Mouse (Mus musculus): Measurements from ENCODE around the gene Spg7. TPM values are rescaled to one million over a fixed set of nuclear protein-coding genes. Genes with fewer than 3 reads are reported as not detected.
"Not testable (repeated sequence)": the region's sequence is repeated elsewhere in the genome, so short reads cannot be mapped to it uniquely, and the experiment has no call there.

The Spg7 gene
- total and polyA plus RNA-seq, 2 experiments from 2014 or later = 65.1 to 83.1 TPM

GRCm38 (mm10) chr8:123101244-123101643 is 38.5 kb downstream of the Spg7 start:
- ATAC-seq (ENCODE audit: insufficient read depth, low read depth) (no peak), DNase-seq (ENCODE audit: low spot score) (no peak)
- Histone ChIP-seq H3K4me3 (ENCODE audit: low read depth, low read length) (no peak overlapping the region), H3K9ac (replicated peaks; ENCODE audit: low read depth, low read length) (no peak overlapping the region), H3K36me3 (replicated peaks; ENCODE audit: control insufficient read depth, insufficient read depth, low read length) (peaks cover 39% of the 10 kb centered on the region), H3K27ac (ENCODE audit: low read depth) (no peak overlapping the region), H3K4me1 (ENCODE audit: control insufficient read depth, insufficient read depth) (peaks cover 10% of the 10 kb centered on the region), H3K4me2 (ENCODE audit: low read depth, low read length) (peak overlapping the region; percentile 90; the same call in 1 of the 2 replicates), H3K9me3 (replicated peaks; ENCODE audit: control insufficient read depth, low read length) (no peaks in the 10 kb centered on the region), H3K27me3 (ENCODE audit: control insufficient read depth, insufficient read depth, low read length) (no peaks in the 10 kb centered on the region)
- TF ChIP-seq CTCF (IDR thresholded peaks at IDR 0.05; ENCODE audit: low read depth) (no peak), EP300 (IDR thresholded peaks at IDR 0.05; ENCODE audit: low read depth) (no peak)
- WGBS = 77% methylated on average over 4 of the region's 4 CpGs

GRCm38 (mm10) chr8:123101735-123102685 is 39.3 kb downstream of the Spg7 start, which contains the start of gene Rpl13:
Rpl13 (plus strand) TSS chr8:123102350.
- Histone ChIP-seq H3K27me3 (ENCODE audit: control insufficient read depth, insufficient read depth, low read length) (no peaks in the 10 kb centered on the region), H3K9ac (replicated peaks; ENCODE audit: low read depth, low read length) (peak within 1 kb of the TSS; percentile 97), H3K4me2 (ENCODE audit: low read depth, low read length) (peak within 1 kb of the TSS; percentile 90), H3K4me3 (ENCODE audit: low read depth, low read length) (peak within 1 kb of the TSS; percentile 95), H3K27ac (ENCODE audit: low read depth) (peak within 1 kb of the TSS; percentile 95), H3K9me3 (replicated peaks; ENCODE audit: control insufficient read depth, low read length) (no peaks in the 10 kb centered on the region), H3K4me1 (ENCODE audit: control insufficient read depth, insufficient read depth) (peaks cover 10% of the 10 kb centered on the region), H3K36me3 (replicated peaks; ENCODE audit: control insufficient read depth, insufficient read depth, low read length) (peaks cover 39% of the 10 kb centered on the region)
- ATAC-seq (ENCODE audit: insufficient read depth, low read depth) (peak; percentile 97), DNase-seq (ENCODE audit: low spot score) (peak; percentile 97)
- no peak for TF ChIP-seq CTCF (IDR thresholded peaks at IDR 0.05; ENCODE audit: low read depth)
- peak; percentile 39; the same call in 1 of the 2 replicates for TF ChIP-seq EP300 (IDR thresholded peaks at IDR 0.05; ENCODE audit: low read depth)
- 1% methylated on average over 52 of the region's 56 CpGs for WGBS

- not testable (repeated sequence) for H3K9me3 ChIP-seq (replicated peaks; ENCODE audit: control insufficient read depth, low read length); DNase-seq (ENCODE audit: low spot score); H3K4me1 ChIP-seq (ENCODE audit: control insufficient read depth, insufficient read depth); H3K27me3 ChIP-seq (ENCODE audit: control insufficient read depth, insufficient read depth, low read length)
- under 1% methylated on average over 26 of the region's 26 CpGs for WGBS
- H3K9ac ChIP-seq (replicated peaks; ENCODE audit: low read depth, low read length) = peak overlapping the region; percentile 97
- peak overlapping the region; percentile 95 for H3K4me3 ChIP-seq (ENCODE audit: low read depth, low read length)
- peak overlapping the region; percentile 90 for H3K4me2 ChIP-seq (ENCODE audit: low read depth, low read length)
- H3K36me3 ChIP-seq (replicated peaks; ENCODE audit: control insufficient read depth, insufficient read depth, low read length) = peaks cover 33% of the 10 kb centered on the region
- ATAC-seq (ENCODE audit: insufficient read depth, low read depth) = 0 out of 2 replicates have a peak, but pooled peaks have one; percentile 1
- peak overlapping the region; percentile 95 for H3K27ac ChIP-seq (ENCODE audit: low read depth)
These were observed 40.1 kb downstream of the Spg7 start for GRCm38 (mm10) chr8:123102855-123103254.

- no peaks in the 10 kb centered on the region for H3K9me3 ChIP-seq (replicated peaks; ENCODE audit: control insufficient read depth, low read length)
- H3K4me1 ChIP-seq (ENCODE audit: control insufficient read depth, insufficient read depth) = peaks cover 10% of the 10 kb centered on the region
- peak overlapping the region; percentile 90 for H3K4me2 ChIP-seq (ENCODE audit: low read depth, low read length)
- no peak for TF ChIP-seq CTCF (IDR thresholded peaks at IDR 0.05; ENCODE audit: low read depth)
- TF ChIP-seq EP300 (IDR thresholded peaks at IDR 0.05; ENCODE audit: low read depth) = no peak
- peaks cover 29% of the 10 kb centered on the region for H3K36me3 ChIP-seq (replicated peaks; ENCODE audit: control insufficient read depth, insufficient read depth, low read length)
- peak overlapping the region; percentile 95 for H3K4me3 ChIP-seq (ENCODE audit: low read depth, low read length)
- no peaks in the 10 kb centered on the region for H3K27me3 ChIP-seq (ENCODE audit: control insufficient read depth, insufficient read depth, low read length)
- WGBS = 11% methylated on average over 14 of the region's 15 CpGs
- H3K9ac ChIP-seq (replicated peaks; ENCODE audit: low read depth, low read length) = peak overlapping the region; percentile 97
- ATAC-seq (ENCODE audit: insufficient read depth, low read depth) (no peak), DNase-seq (ENCODE audit: low spot score) (no peak)
- H3K27ac ChIP-seq (ENCODE audit: low read depth) = peak overlapping the region; percentile 95; the same call in 1 of the 2 replicates
These were observed 40.5 kb downstream of the Spg7 start for GRCm38 (mm10) chr8:123103285-123103684.

GRCm38 (mm10) chr8:123104046-123104767 is 41.5 kb downstream of the Spg7 start:
- Histone ChIP-seq H3K4me1 (ENCODE audit: control insufficient read depth, insufficient read depth) (peaks cover 10% of the 10 kb centered on the region), H3K27me3 (ENCODE audit: control insufficient read depth, insufficient read depth, low read length) (no peaks in the 10 kb centered on the region), H3K9ac (replicated peaks; ENCODE audit: low read depth, low read length) (no peak overlapping the region; the same call in 1 of the 2 replicates), H3K4me2 (ENCODE audit: low read depth, low read length) (no peak overlapping the region), H3K4me3 (ENCODE audit: low read depth, low read length) (peak overlapping the region; percentile 95; the same call in 1 of the 2 replicates), H3K27ac (ENCODE audit: low read depth) (no peak overlapping the region), H3K9me3 (replicated peaks; ENCODE audit: control insufficient read depth, low read length) (no peaks in the 10 kb centered on the region), H3K36me3 (replicated peaks; ENCODE audit: control insufficient read depth, insufficient read depth, low read length) (peaks cover 25% of the 10 kb centered on the region)
- TF ChIP-seq EP300 (IDR thresholded peaks at IDR 0.05; ENCODE audit: low read depth) (no peak), CTCF (IDR thresholded peaks at IDR 0.05; ENCODE audit: low read depth) (no peak)
- ATAC-seq (ENCODE audit: insufficient read depth, low read depth) (no peak), DNase-seq (ENCODE audit: low spot score) (no peak)
- WGBS = 75% methylated on average over 6 of the region's 6 CpGs
